Mouse (Mus musculus): ENCODE data around the gene Accs. TPM values are rescaled to one million over a fixed set of nuclear protein-coding genes. Genes with fewer than 3 reads are reported as not detected.

The Accs gene
- polyA plus RNA-seq (2021), result 13.6 TPM

- no peak for DNase-seq (ENCODE audit: low read depth, low spot score)
- CTCF ChIA-PET, result interaction anchor here (0.7 to 3.5 kb wide), 7 partner anchors 12 to 153 kb away, joined by 3 to 12 read pairs (median 3); partner anchors contain the start of genes Accsl and Ext2
- in situ Hi-C loops (cut with MboI; ENCODE audit: low pct_unique_long_range_greater_than_20kb), result no loop called here
Observed at GRCm38 (mm10) chr2:93849505-93850089, at the start of gene Accs. Gene Accs, minus strand, starts transcription at chr2:93849943.

GRCm38 (mm10) chr2:93891611-93892280, 42.0 kb upstream of the Accs start:
- TF ChIP-seq CTCF (IDR thresholded peaks at IDR 0.05), result no peak
- H3K27me3 ChIP-seq, result no peaks in the 10 kb centered on the region
- in situ Hi-C loops (cut with MboI; ENCODE audit: low pct_unique_long_range_greater_than_20kb), result no loop called here
- POLR2A ChIA-PET, result interaction anchor here (0.5 kb wide), 1 partner anchor 116 kb away, joined by 5 read pairs; no protein-coding TSS in a partner anchor
- CTCF ChIA-PET, result interaction anchor here (0.9 kb wide), 1 partner anchor 14 kb away, joined by 3 read pairs; no protein-coding TSS in a partner anchor
- no peak for DNase-seq (ENCODE audit: low read depth, low spot score)
- ATAC-seq, result no peak

More at GRCm38 (mm10) chr2:93849505-93850089, at the start of gene Accs:
- peak; percentile 97 for ATAC-seq
- no peaks in the 10 kb centered on the region for H3K27me3 ChIP-seq
- no peak for TF ChIP-seq CTCF (IDR thresholded peaks at IDR 0.05)
- POLR2A ChIA-PET, result no interaction called here

- CTCF ChIA-PET, result no interaction called here
- POLR2A ChIA-PET, result no interaction called here
- no peaks in the 10 kb centered on the region for H3K27me3 ChIP-seq
- no peak for TF ChIP-seq CTCF (IDR thresholded peaks at IDR 0.05)
- DNase-seq (ENCODE audit: low read depth, low spot score) (no peak), ATAC-seq (no peak)
- in situ Hi-C loops (cut with MboI; ENCODE audit: low pct_unique_long_range_greater_than_20kb), result no loop called here
Observed at GRCm38 (mm10) chr2:93890143-93890542, 40.4 kb upstream of the Accs start.

GRCm38 (mm10) chr2:93889071-93889470, 39.3 kb upstream of the Accs start:
- ATAC-seq (no peak), DNase-seq (ENCODE audit: low read depth, low spot score) (no peak)
- ChIA-PET POLR2A (no interaction called here), CTCF (no interaction called here)
- no peak for TF ChIP-seq CTCF (IDR thresholded peaks at IDR 0.05)
- in situ Hi-C loops (cut with MboI; ENCODE audit: low pct_unique_long_range_greater_than_20kb), result no loop called here
- no peaks in the 10 kb centered on the region for H3K27me3 ChIP-seq

- H3K27me3 ChIP-seq, result no peaks in the 10 kb centered on the region
- DNase-seq (ENCODE audit: low read depth, low spot score) (no peak), ATAC-seq (no peak)
- ChIA-PET CTCF (interaction anchor here (1.1 to 1.3 kb wide), 2 partner anchors 12 to 114 kb away, joined by 3 read pairs; no protein-coding TSS in a partner anchor), POLR2A (no interaction called here)
- no peak for TF ChIP-seq CTCF (IDR thresholded peaks at IDR 0.05)
- in situ Hi-C loops (cut with MboI; ENCODE audit: low pct_unique_long_range_greater_than_20kb), result no loop called here
Observed at GRCm38 (mm10) chr2:93888366-93888765, 38.6 kb upstream of the Accs start.

GRCm38 (mm10) chr2:93887273-93887672, 37.5 kb upstream of the Accs start:
- TF ChIP-seq CTCF (IDR thresholded peaks at IDR 0.05), result no peak
- POLR2A ChIA-PET, result no interaction called here
- in situ Hi-C loops (cut with MboI; ENCODE audit: low pct_unique_long_range_greater_than_20kb), result no loop called here
- CTCF ChIA-PET, result interaction anchor here (1.1 to 1.3 kb wide), 2 partner anchors 13 to 115 kb away, joined by 3 read pairs; no protein-coding TSS in a partner anchor
- no peak for DNase-seq (ENCODE audit: low read depth, low spot score)
- no peak for ATAC-seq
- no peaks in the 10 kb centered on the region for H3K27me3 ChIP-seq

GRCm38 (mm10) chr2:93886013-93886794, 36.5 kb upstream of the Accs start:
- in situ Hi-C loops (cut with MboI; ENCODE audit: low pct_unique_long_range_greater_than_20kb), result no loop called here
- ATAC-seq, result no peak
- ChIA-PET CTCF (no interaction called here), POLR2A (no interaction called here)
- no peak for TF ChIP-seq CTCF (IDR thresholded peaks at IDR 0.05)
- no peak for DNase-seq (ENCODE audit: low read depth, low spot score)
- no peaks in the 10 kb centered on the region for H3K27me3 ChIP-seq

- in situ Hi-C loops (cut with MboI; ENCODE audit: low pct_unique_long_range_greater_than_20kb), result no loop called here
- no peak for DNase-seq (ENCODE audit: low read depth, low spot score)
- CTCF ChIA-PET, result interaction anchor here (0.6 to 2.0 kb wide), 2 partner anchors 13 to 119 kb away, joined by 3 to 6 read pairs; no protein-coding TSS in a partner anchor
- H3K27me3 ChIP-seq, result no peaks in the 10 kb centered on the region
- ATAC-seq, result no peak
- TF ChIP-seq CTCF (IDR thresholded peaks at IDR 0.05), result no peak
- POLR2A ChIA-PET, result no interaction called here
Observed at GRCm38 (mm10) chr2:93883066-93883465, 33.3 kb upstream of the Accs start.

GRCm38 (mm10) chr2:93881640-93882367, 32.1 kb upstream of the Accs start:
- in situ Hi-C loops (cut with MboI; ENCODE audit: low pct_unique_long_range_greater_than_20kb), result no loop called here
- no peak for DNase-seq (ENCODE audit: low read depth, low spot score)
- no peak for ATAC-seq
- no peak for TF ChIP-seq CTCF (IDR thresholded peaks at IDR 0.05)
- POLR2A ChIA-PET, result no interaction called here
- H3K27me3 ChIP-seq, result no peaks in the 10 kb centered on the region
- CTCF ChIA-PET, result interaction anchor here (0.6 to 2.0 kb wide), 3 partner anchors 41 to 120 kb away, joined by 3 to 6 read pairs (median 3); no protein-coding TSS in a partner anchor

- no peak for ATAC-seq
- POLR2A ChIA-PET, result no interaction called here
- TF ChIP-seq CTCF (IDR thresholded peaks at IDR 0.05), result no peak
- in situ Hi-C loops (cut with MboI; ENCODE audit: low pct_unique_long_range_greater_than_20kb), result no loop called here
- no peak for DNase-seq (ENCODE audit: low read depth, low spot score)
- no peaks in the 10 kb centered on the region for H3K27me3 ChIP-seq
- CTCF ChIA-PET, result interaction anchor here (0.6 kb wide), 1 partner anchor 42 kb away, joined by 3 read pairs; no protein-coding TSS in a partner anchor
Observed at GRCm38 (mm10) chr2:93880981-93881380, 31.2 kb upstream of the Accs start.
